Mouse (Mus musculus): Measurements from ENCODE around the gene Agtr2. TPM values are rescaled to one million over a fixed set of nuclear protein-coding genes. Genes with fewer than 3 reads are reported as not detected.
"Not testable (repeated sequence)": the region's sequence is repeated elsewhere in the genome, so short reads cannot be mapped to it uniquely, and the experiment has no call there.

The Agtr2 gene
- polyA plus RNA-seq (2015; fragmentation: Nextera tagmentation; extraction: Ambion mirVana), result 1.4 and 1.8 TPM in 2 replicates

- Histone ChIP-seq H3K27ac (ENCODE audit: low read length) (no peak within 1 kb of the TSS), H3K4me2 (ENCODE audit: low read length) (no peak within 1 kb of the TSS), H3K36me3 (ENCODE audit: control insufficient read depth, insufficient read depth, low read length) (no peaks in the 10 kb centered on the region), H3K9ac (ENCODE audit: low read depth, low read length) (no peak within 1 kb of the TSS), H3K4me1 (ENCODE audit: control insufficient read depth, insufficient read depth, low read length) (no peaks in the 10 kb centered on the region), H3K27me3 (ENCODE audit: control insufficient read depth, insufficient read depth, low read depth, low read length) (no peaks in the 10 kb centered on the region), H3K4me3 (ENCODE audit: low read depth, low read length) (no peak within 1 kb of the TSS), H3K9me3 (replicated peaks; ENCODE audit: control insufficient read depth, low read length, poor library complexity, severe bottlenecking) (no peaks in the 10 kb centered on the region)
- ATAC-seq, result no peak
- WGBS, result 71% methylated on average over 5 of the region's 5 CpGs
Observed at GRCm38 (mm10) chrX:21484414-21484813, at the start of gene Agtr2. Agtr2 (plus strand) TSS chrX:21484544.

- H3K4me3 ChIP-seq (ENCODE audit: low read depth, low read length), result no peak overlapping the region
- H3K36me3 ChIP-seq (ENCODE audit: control insufficient read depth, insufficient read depth, low read length), result no peaks in the 10 kb centered on the region
- no peak overlapping the region for H3K9ac ChIP-seq (ENCODE audit: low read depth, low read length)
- H3K4me2 ChIP-seq (ENCODE audit: low read length), result no peak overlapping the region
- no peak for ATAC-seq
- no peaks in the 10 kb centered on the region for H3K9me3 ChIP-seq (replicated peaks; ENCODE audit: control insufficient read depth, low read length, poor library complexity, severe bottlenecking)
- H3K27me3 ChIP-seq (ENCODE audit: control insufficient read depth, insufficient read depth, low read depth, low read length), result no peaks in the 10 kb centered on the region
- H3K27ac ChIP-seq (ENCODE audit: low read length), result no peak overlapping the region
- no peaks in the 10 kb centered on the region for H3K4me1 ChIP-seq (ENCODE audit: control insufficient read depth, insufficient read depth, low read length)
- WGBS, result 68% methylated on average over 3 of the region's 3 CpGs
Observed at GRCm38 (mm10) chrX:21452519-21452918, 31.8 kb upstream of the Agtr2 start.

DNA sequence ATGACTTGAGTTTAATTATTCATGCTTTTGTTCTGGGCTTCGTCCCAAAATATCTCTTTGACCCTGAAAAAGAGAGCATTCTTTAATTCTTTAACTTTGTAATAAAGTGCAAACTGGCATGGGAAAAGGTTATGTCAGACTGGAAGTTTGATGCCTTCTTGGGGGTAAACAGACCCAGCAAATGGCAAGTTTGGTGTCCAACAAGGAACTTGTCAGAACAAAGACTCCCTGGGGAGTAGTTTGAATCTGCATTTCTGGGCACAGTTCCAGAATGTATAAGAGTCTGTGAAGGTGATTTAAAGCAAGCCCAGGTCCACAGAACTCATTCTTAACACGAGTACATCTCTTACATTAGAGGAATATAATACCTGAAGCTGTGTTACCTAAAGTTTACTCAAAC, 3.8 kb downstream of the Agtr2 start:
- Histone ChIP-seq H3K9ac (ENCODE audit: low read depth, low read length) (no peak overlapping the region), H3K9me3 (replicated peaks; ENCODE audit: control insufficient read depth, low read length, poor library complexity, severe bottlenecking) (no peaks in the 10 kb centered on the region), H3K27me3 (ENCODE audit: control insufficient read depth, insufficient read depth, low read depth, low read length) (no peaks in the 10 kb centered on the region), H3K4me2 (ENCODE audit: low read length) (no peak overlapping the region), H3K4me1 (ENCODE audit: control insufficient read depth, insufficient read depth, low read length) (no peaks in the 10 kb centered on the region), H3K36me3 (ENCODE audit: control insufficient read depth, insufficient read depth, low read length) (no peaks in the 10 kb centered on the region), H3K4me3 (ENCODE audit: low read depth, low read length) (no peak overlapping the region), H3K27ac (ENCODE audit: low read length) (no peak overlapping the region)
- no peak for ATAC-seq
- 67% methylated on average over 2 of the region's 2 CpGs for WGBS

DNA sequence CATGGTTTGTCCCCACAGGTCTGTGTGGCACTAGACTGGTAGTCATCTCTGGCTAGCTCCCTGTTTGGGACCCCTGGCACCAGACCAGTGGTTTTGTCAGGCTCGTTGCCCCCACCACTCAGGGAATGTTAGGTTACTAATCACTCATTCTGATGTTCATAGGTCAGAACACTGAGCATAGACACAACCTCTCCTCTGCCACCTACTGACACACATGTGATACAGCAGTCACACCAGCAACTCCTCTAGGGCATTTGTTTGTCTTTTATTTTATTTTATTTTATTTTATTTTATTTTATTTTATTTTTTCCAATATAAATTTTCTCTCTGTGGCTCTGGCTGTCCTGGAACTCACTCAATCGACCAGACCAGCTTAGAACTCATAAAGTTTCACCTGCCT, 15.9 kb downstream of the Agtr2 start:
- H3K36me3 ChIP-seq (ENCODE audit: control insufficient read depth, insufficient read depth, low read length), result no peaks in the 10 kb centered on the region
- H3K27me3 ChIP-seq (ENCODE audit: control insufficient read depth, insufficient read depth, low read depth, low read length), result no peaks in the 10 kb centered on the region
- H3K4me3 ChIP-seq (ENCODE audit: low read depth, low read length), result no peak overlapping the region
- no peak overlapping the region for H3K4me2 ChIP-seq (ENCODE audit: low read length)
- H3K9ac ChIP-seq (ENCODE audit: low read depth, low read length), result no peak overlapping the region
- WGBS, result 37% methylated on average over 2 of the region's 2 CpGs
- no peaks in the 10 kb centered on the region for H3K4me1 ChIP-seq (ENCODE audit: control insufficient read depth, insufficient read depth, low read length)
- H3K9me3 ChIP-seq (replicated peaks; ENCODE audit: control insufficient read depth, low read length, poor library complexity, severe bottlenecking), result no peaks in the 10 kb centered on the region
- ATAC-seq, result no peak
- no peak overlapping the region for H3K27ac ChIP-seq (ENCODE audit: low read length)

DNA sequence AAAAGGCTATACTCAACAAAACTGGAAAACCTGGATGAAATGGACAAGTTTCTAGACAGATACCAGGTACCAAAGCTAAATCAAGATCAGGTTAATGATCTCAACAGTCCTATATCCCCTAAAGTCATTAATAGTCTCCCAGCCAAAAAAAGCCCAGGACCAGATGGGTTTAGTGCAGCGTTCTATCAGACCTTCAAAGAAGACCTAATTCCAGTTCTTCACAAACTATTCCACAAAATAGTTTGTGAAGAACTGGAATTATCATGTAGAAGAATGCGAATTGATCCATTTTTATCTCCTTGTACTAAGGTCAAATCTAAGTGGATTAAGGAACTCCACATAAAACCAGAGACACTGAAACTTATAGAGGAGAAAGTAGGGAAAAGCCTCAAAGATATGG, 23.0 kb downstream of the Agtr2 start:
- H3K9me3 ChIP-seq (replicated peaks; ENCODE audit: control insufficient read depth, low read length, poor library complexity, severe bottlenecking); H3K36me3 ChIP-seq (ENCODE audit: control insufficient read depth, insufficient read depth, low read length); H3K27ac ChIP-seq (ENCODE audit: low read length); H3K4me3 ChIP-seq (ENCODE audit: low read depth, low read length); H3K9ac ChIP-seq (ENCODE audit: low read depth, low read length); ATAC-seq; H3K4me2 ChIP-seq (ENCODE audit: low read length); H3K4me1 ChIP-seq (ENCODE audit: control insufficient read depth, insufficient read depth, low read length); H3K27me3 ChIP-seq (ENCODE audit: control insufficient read depth, insufficient read depth, low read depth, low read length): not testable (repeated sequence)
- WGBS, result 87% methylated on average over 2 of the region's 2 CpGs

- Histone ChIP-seq H3K4me1 (ENCODE audit: control insufficient read depth, insufficient read depth, low read length) (no peaks in the 10 kb centered on the region), H3K27me3 (ENCODE audit: control insufficient read depth, insufficient read depth, low read depth, low read length) (no peaks in the 10 kb centered on the region), H3K9ac (ENCODE audit: low read depth, low read length) (no peak overlapping the region), H3K9me3 (replicated peaks; ENCODE audit: control insufficient read depth, low read length, poor library complexity, severe bottlenecking) (no peaks in the 10 kb centered on the region), H3K36me3 (ENCODE audit: control insufficient read depth, insufficient read depth, low read length) (no peaks in the 10 kb centered on the region), H3K4me2 (ENCODE audit: low read length) (no peak overlapping the region), H3K27ac (ENCODE audit: low read length) (no peak overlapping the region), H3K4me3 (ENCODE audit: low read depth, low read length) (no peak overlapping the region)
- no peak for ATAC-seq
- 81% methylated on average over 4 of the region's 4 CpGs for WGBS
Observed at GRCm38 (mm10) chrX:21522590-21522989, 38.2 kb downstream of the Agtr2 start.

Other genes with a start within 250 kb of the Agtr2 start
- not detected in 2 replicates for gene Slc6a14, start 230.4 kb downstream of the Agtr2 start, polyA plus RNA-seq (2015; fragmentation: Nextera tagmentation; extraction: Ambion mirVana)